Mouse (Mus musculus) thymus, adult 2 months (tissue): Measurements from ENCODE around the gene Jag1.

Experiments
- CTCF ChIP-seq: fragments of 200-500 bp; IDR thresholded peaks from 2 replicates; pipeline ENCODE4 v1.5.1; 2012; ENCODE audit warnings: mild to moderate bottlenecking, control low read depth, low read length, moderate library complexity, borderline replicate concordance; ENCODE audit not compliant: control insufficient read depth, poor library complexity, insufficient read depth; ENCODE audit errors: extremely low read depth
- POLR2A ChIP-seq: fragments of 200-500 bp; IDR thresholded peaks from 2 replicates; pipeline ENCODE4 v1.6.1; 2012; ENCODE audit warnings: mild to moderate bottlenecking, low read length, control low read depth, moderate library complexity; ENCODE audit not compliant: control insufficient read depth, poor library complexity, insufficient read depth; ENCODE audit errors: extremely low read depth

- no peak for TF ChIP-seq CTCF
- TF ChIP-seq POLR2A, result no peak
These were observed 36.8 kb upstream of the Jag1 start for GRCm38 (mm10) chr2:137153172-137153667.
